Mouse (Mus musculus) c-Kit-negative CD71-positive TER-119-positive erythroid progenitor cells, embryonic 14.5 days (primary cell): ENCODE data around the gene Gm4303.
"Not testable (repeated sequence)": the region's sequence is repeated elsewhere in the genome, so short reads cannot be mapped to it uniquely, and the experiment has no call there.

Experiments used
- DNase-seq: peaks from one replicate; pipeline ENCODE4 v3.0.0-alpha.2; 2013; ENCODE audit warnings: low read depth, low spot score

Gene Gm4303

DNA sequence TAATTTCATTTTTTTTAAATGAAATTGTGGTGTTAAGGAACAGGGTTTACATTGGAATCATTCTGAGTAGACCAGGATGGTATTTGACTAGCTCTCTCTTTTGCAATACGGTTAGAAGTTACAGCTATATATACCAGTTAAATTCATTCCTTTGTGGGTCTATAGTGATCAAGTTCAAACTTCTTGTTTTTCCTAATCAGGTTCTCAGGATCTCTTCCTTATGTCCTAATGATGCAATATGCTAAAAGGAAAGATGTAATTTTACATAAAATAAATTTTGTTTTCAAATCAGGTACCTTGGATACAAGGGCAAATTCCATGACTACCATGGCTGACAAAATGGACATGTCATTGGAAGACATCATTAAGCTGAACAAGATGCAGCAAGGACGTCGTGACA is at the start of gene Gm4303:
TSS of gene Gm4303 (plus strand) at position 301 of the 400 bp plus-strand sequence.
- not testable (repeated sequence) for DNase-seq

DNA sequence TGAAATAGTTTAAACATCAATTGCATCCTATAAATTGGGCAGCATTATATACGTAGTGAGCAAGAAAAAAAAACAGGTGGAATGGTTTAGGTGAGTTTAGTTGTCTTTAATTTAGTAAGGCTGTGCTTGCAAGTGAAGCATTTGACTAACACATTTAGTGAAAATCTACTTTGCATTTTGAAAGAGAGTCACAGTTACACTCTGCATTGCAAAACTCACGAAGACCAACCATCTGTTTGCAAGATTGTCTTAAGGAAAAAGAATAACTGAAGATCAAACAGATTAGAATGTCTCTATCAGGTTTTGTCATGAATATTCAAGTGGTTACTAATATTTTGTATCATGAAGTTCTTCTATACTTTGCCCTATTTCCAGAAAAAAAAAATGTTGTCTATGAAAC is 49.7 kb upstream of the Gm4303 start:
- no peak for DNase-seq

DNA sequence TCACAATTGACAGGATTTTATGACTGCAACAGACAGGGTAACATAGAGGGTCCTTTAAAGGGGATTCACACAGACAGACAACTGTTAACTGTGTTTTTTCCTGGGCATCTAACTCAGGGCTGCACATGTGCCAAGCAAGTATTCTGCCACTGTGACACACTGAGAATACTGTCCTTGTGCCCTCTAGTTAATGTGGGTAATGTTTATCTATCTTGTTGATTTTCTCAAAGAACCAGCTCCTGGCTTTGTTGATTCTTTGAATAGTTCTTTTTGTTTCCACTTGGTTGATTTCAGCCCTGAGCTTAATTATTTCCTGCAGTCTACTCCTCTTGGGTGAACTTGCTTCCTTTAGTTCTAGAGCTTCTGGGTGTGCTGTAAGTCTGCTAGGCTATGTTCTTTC is 45.7 kb upstream of the Gm4303 start:
- not testable (repeated sequence) for DNase-seq

DNA sequence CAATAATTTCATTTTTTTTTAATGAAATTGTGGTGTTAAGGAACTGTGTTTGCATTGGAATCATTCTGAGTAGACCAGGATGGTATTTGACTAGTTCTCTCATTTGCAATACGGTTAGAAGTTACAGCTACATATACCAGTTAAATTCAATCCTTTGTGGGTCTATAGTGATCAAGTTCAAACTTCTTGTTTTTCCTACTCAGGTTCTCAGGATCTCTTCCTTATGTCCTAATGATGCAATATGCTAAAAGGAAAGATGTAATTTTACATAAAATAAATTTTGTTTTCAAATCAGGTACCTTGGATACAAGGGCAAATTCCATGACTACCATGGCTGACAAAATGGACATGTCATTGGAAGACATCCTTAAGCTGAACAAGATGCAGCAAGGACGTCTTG is 10.4 kb upstream of the Gm4303 start, which contains the start of gene Gm4301:
TSS of gene Gm4301 (plus strand) at position 301 of the 400 bp plus-strand sequence.
- not testable (repeated sequence) for DNase-seq

DNA sequence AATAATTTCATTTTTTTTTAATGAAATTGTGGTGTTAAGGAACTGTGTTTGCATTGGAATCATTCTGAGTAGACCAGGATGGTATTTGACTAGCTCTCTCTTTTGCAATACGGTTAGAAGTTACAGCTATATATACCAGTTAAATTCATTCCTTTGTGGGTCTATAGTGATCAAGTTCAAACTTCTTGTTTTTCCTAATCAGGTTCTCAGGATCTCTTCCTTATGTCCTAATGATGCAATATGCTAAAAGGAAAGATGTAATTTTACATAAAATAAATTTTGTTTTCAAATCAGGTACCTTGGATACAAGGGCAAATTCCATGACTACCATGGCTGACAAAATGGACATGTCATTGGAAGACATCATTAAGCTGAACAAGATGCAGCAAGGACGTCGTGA is 5.2 kb upstream of the Gm4303 start, which contains the start of gene Gm4302:
TSS of gene Gm4302 (plus strand) at position 301 of the 400 bp plus-strand sequence.
- DNase-seq = not testable (repeated sequence)

DNA sequence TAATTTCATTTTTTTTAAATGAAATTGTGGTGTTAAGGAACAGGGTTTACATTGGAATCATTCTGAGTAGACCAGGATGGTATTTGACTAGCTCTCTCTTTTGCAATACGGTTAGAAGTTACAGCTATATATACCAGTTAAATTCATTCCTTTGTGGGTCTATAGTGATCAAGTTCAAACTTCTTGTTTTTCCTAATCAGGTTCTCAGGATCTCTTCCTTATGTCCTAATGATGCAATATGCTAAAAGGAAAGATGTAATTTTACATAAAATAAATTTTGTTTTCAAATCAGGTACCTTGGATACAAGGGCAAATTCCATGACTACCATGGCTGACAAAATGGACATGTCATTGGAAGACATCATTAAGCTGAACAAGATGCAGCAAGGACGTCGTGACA is 5.0 kb downstream of the Gm4303 start, which contains the start of gene Gm4305:
TSS of gene Gm4305 (plus strand) at position 301 of the 400 bp plus-strand sequence.
- DNase-seq = not testable (repeated sequence)

DNA sequence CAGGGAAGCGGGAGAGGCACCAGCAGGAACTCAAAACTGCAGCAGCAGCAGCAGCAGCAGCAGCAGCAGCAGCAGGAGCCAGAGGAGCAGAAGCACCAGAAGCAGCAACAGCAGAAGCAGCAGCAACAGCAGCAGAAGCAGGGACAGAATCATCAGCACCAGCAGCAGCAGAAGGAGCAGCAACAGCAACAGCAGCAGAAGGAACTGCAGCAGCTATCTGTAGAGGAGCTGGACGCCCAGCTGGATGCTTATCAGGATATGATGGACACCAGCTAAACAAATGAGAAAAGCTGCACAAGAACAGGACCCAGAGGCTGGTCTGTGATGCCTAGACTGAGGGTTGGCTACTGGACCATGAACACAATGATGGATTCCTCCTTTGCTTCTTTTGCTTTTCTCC is 11.1 kb downstream of the Gm4303 start:
- DNase-seq = not testable (repeated sequence)

DNA sequence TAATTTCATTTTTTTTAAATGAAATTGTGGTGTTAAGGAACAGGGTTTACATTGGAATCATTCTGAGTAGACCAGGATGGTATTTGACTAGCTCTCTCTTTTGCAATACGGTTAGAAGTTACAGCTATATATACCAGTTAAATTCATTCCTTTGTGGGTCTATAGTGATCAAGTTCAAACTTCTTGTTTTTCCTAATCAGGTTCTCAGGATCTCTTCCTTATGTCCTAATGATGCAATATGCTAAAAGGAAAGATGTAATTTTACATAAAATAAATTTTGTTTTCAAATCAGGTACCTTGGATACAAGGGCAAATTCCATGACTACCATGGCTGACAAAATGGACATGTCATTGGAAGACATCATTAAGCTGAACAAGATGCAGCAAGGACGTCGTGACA is 15.3 kb downstream of the Gm4303 start, which contains the start of gene Gm4307:
TSS of gene Gm4307 (plus strand) at position 301 of the 400 bp plus-strand sequence.
- not testable (repeated sequence) for DNase-seq

DNA sequence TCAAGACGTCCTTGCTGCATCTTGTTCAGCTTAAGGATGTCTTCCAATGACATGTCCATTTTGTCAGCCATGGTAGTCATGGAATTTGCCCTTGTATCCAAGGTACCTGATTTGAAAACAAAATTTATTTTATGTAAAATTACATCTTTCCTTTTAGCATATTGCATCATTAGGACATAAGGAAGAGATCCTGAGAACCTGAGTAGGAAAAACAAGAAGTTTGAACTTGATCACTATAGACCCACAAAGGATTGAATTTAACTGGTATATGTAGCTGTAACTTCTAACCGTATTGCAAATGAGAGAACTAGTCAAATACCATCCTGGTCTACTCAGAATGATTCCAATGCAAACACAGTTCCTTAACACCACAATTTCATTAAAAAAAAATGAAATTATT is 36.7 kb downstream of the Gm4303 start, which contains the start of gene Gm4312:
TSS of gene Gm4312 (minus strand) at position 101 of the 400 bp plus-strand sequence.
- not testable (repeated sequence) for DNase-seq
